8 mouse cellular contexts compared by ENCODE assay signal in genomic region chr4:122884481-122885340, GRCm38 (mm10). TPM values are rescaled to one million over a fixed set of nuclear protein-coding genes. Genes with fewer than 3 reads are reported as not detected.
DNase-seq lines count a peak whose midpoint lies in the region; ATAC-seq and TF ChIP-seq lines count a peak whose summit lies in the region.

No protein-coding gene starts in this region.

- ATAC-seq in intestine, embryonic 15.5 days = no peak

- DNase-seq in 3T3-L1 (ENCODE audit: low read depth, low spot score) = peak; percentile 82
- peak; percentile 47 to 62 for DNase-seq in lung, adult 18-20 months
- peak; percentile 27 for DNase-seq in splenic B cell, adult 2 months (ENCODE audit: low read depth, low spot score)
- DNase-seq in frontal cortex, postnatal 14 days (ENCODE audit: low spot score in 2 of 2) = no peak
- no peak for DNase-seq in gastrocnemius, postnatal 4 days (ENCODE audit: low spot score in 2 of 2)

- TF ChIP-seq POLR2A in embryonic fibroblast, embryonic 13.5 days (IDR thresholded peaks at IDR 0.05; ENCODE audit: low read depth, low read length) = peak; percentile 40; the same call in 1 of the 2 replicates

- peak overlapping the region; percentile 70 for H3K9ac ChIP-seq in intestine, embryonic 15.5 days

- H3K27ac ChIP-seq in embryonic fibroblast, embryonic 13.5 days (ENCODE audit: insufficient read depth, low read length) = peak overlapping the region; percentile 77
- H3K27ac ChIP-seq in intestine, embryonic 15.5 days = peak overlapping the region; percentile 32; the same call in 1 of the 2 replicates

- H3K36me3 ChIP-seq in E14TG2a.4 (ENCODE audit: insufficient read depth, low read length) = 0 out of 2 replicates have a peak, but pooled peaks cover 11% of the 10 kb centered on the region
- no peaks in the 10 kb centered on the region for H3K36me3 ChIP-seq in intestine, embryonic 15.5 days
- no peaks in the 10 kb centered on the region for H3K36me3 ChIP-seq in splenic B cell, adult 2 months (ENCODE audit: control insufficient read depth, insufficient read depth, low read length, poor library complexity, severe bottlenecking)

- no peak for TF ChIP-seq CTCF in E14TG2a.4 (conservative IDR thresholded peaks at IDR 0.05; ENCODE audit: low read length)
- no peak for TF ChIP-seq CTCF in embryonic fibroblast, embryonic 13.5 days (IDR thresholded peaks at IDR 0.05; ENCODE audit: borderline replicate concordance, insufficient read depth, low read length)

- peaks cover 44% of the 10 kb centered on the region for H3K4me1 ChIP-seq in E14TG2a.4 (replicated peaks; ENCODE audit: low read depth, low read length)
- H3K4me1 ChIP-seq in embryonic fibroblast, embryonic 13.5 days (ENCODE audit: control insufficient read depth, insufficient read depth, low read length) = peaks cover 7% of the 10 kb centered on the region
- peaks cover 24% of the 10 kb centered on the region for H3K4me1 ChIP-seq in intestine, embryonic 15.5 days (replicated peaks)

- H3K4me2 ChIP-seq in intestine, embryonic 15.5 days (replicated peaks) = peak overlapping the region; percentile 66

- no peaks in the 10 kb centered on the region for H3K9me3 ChIP-seq in E14TG2a.4 (ENCODE audit: low read length)
- H3K9me3 ChIP-seq in intestine, embryonic 15.5 days = no peaks in the 10 kb centered on the region

- H3K27me3 ChIP-seq in E14TG2a.4 (ENCODE audit: insufficient read depth, low read length) = no peaks in the 10 kb centered on the region
- H3K27me3 ChIP-seq in intestine, embryonic 15.5 days (replicated peaks) = no peaks in the 10 kb centered on the region
- H3K27me3 ChIP-seq in splenic B cell, adult 2 months (ENCODE audit: control insufficient read depth, insufficient read depth, low read length, poor library complexity, severe bottlenecking) = no peaks in the 10 kb centered on the region

- 27% methylated on average over 12 of the region's 12 CpGs for WGBS in intestine, embryonic 15.5 days

- peak overlapping the region; percentile 96 for H3K4me3 ChIP-seq in E14TG2a.4 (replicated peaks; ENCODE audit: low read length)
- H3K4me3 ChIP-seq in embryonic fibroblast, embryonic 13.5 days (ENCODE audit: insufficient read depth, low read length) = peak overlapping the region; percentile 77
- H3K4me3 ChIP-seq in intestine, embryonic 15.5 days (replicated peaks) = peak overlapping the region; percentile 84

RNA-seq across cellular contexts. Expression of gene Cap1, which starts 1.1 kb away (rescaled TPM):
- polyA plus RNA-seq in embryonic fibroblast, embryonic 13.5 days (2011; ENCODE audit: insufficient read length, low read depth, missing spikeins) = 317 and 412 TPM in 2 replicates
- polyA plus RNA-seq in intestine, embryonic 15.5 days (2015; fragmentation: Nextera tagmentation; extraction: Ambion mirVana) = 82.4 and 84.9 TPM in 2 replicates
- total RNA-seq in gastrocnemius, postnatal 4 days (2021) = 10 to 100 TPM; 87.1 to 87.8 TPM

RNA-seq across cellular contexts. Expression of gene Ppt1, which starts 48.7 kb away (rescaled TPM):
- polyA plus RNA-seq in embryonic fibroblast, embryonic 13.5 days (2011; ENCODE audit: insufficient read length, low read depth, missing spikeins) = 66.8 and 75.8 TPM in 2 replicates
- 69.5 and 70.7 TPM in 2 replicates for polyA plus RNA-seq in intestine, embryonic 15.5 days (2015; fragmentation: Nextera tagmentation; extraction: Ambion mirVana)
- total RNA-seq in gastrocnemius, postnatal 4 days (2021) = 10 to 100 TPM; 29.4 to 30.5 TPM

Comparison
In these comparisons a context has a peak if more than half of its experiments do, and no peak if none do; other contexts are left out.
1. DNase-seq: peak in 3T3-L1 (single experiment), lung, adult 18-20 months (2 of 2) and splenic B cell, adult 2 months (single experiment); none in frontal cortex, postnatal 14 days (0 of 2) and gastrocnemius, postnatal 4 days (0 of 2).
2. Peak in every context shown above with its lines, with median percentiles within 50 percentile points of each other: H3K4me3 ChIP-seq.